Mouse (Mus musculus) kidney, embryonic 14.5 days (tissue): Measurements from ENCODE around the gene Ttll11. TPM values are rescaled to one million over a fixed set of nuclear protein-coding genes. Genes with fewer than 3 reads are reported as not detected.

Experiments
- ATAC-seq: fragments of 200-750 bp; cut with Nextera tagmentation; 2 replicates; pipeline ENCODE4 v1.8.0; 2017; ENCODE audit warnings: moderate number of reproducible peaks, mild to moderate bottlenecking, moderate TSS enrichment, moderate library complexity; ENCODE audit not compliant: low FRiP score, low TSS enrichment
- H3K27ac ChIP-seq: fragments of 300-500 bp; sonication (generic); 2 replicates; pipeline ENCODE4 v1.5.1; 2014; ENCODE audit warnings: low read depth, mild to moderate bottlenecking, low read length, moderate library complexity, mixed read lengths
- H3K27me3 ChIP-seq: fragments of 300-500 bp; sonication (generic); 2 replicates; pipeline ENCODE4 v1.6.1; 2014; ENCODE audit warnings: mild to moderate bottlenecking, low read length; ENCODE audit not compliant: control insufficient read depth, insufficient read depth
- H3K36me3 ChIP-seq: fragments of 300-500 bp; sonication (generic); 2 replicates; pipeline ENCODE4 v1.6.1; 2014; ENCODE audit warnings: low read length, mixed read lengths; ENCODE audit not compliant: control insufficient read depth, insufficient read depth
- H3K4me1 ChIP-seq: fragments of 300-500 bp; sonication (generic); 2 replicates; pipeline ENCODE4 v1.6.1; 2014; ENCODE audit warnings: low read length, mixed read lengths; ENCODE audit not compliant: control insufficient read depth, insufficient read depth
- H3K4me2 ChIP-seq: fragments of 300-500 bp; sonication (generic); replicated peaks from 2 replicates; pipeline ENCODE4 v1.6.1; 2014; ENCODE audit warnings: low read depth, mild to moderate bottlenecking, low read length
- H3K4me3 ChIP-seq: fragments of 300-500 bp; sonication (generic); 2 replicates; pipeline ENCODE4 v1.5.1; 2014; ENCODE audit warnings: mild to moderate bottlenecking, low read length
- H3K9ac ChIP-seq: fragments of 300-500 bp; sonication (generic); 2 replicates; pipeline ENCODE4 v1.6.1; 2014; ENCODE audit warnings: low read depth, mild to moderate bottlenecking, low read length, moderate library complexity
- H3K9me3 ChIP-seq: fragments of 300-500 bp; sonication (generic); 2 replicates; pipeline ENCODE4 v1.6.1; 2016; ENCODE audit warnings: low read length; ENCODE audit not compliant: control insufficient read depth
- WGBS: fragments of 180-500 bp; shearing (Covaris S2); extraction: QIAGEN DNeasy Blood & Tissue Kit; methylation state at CpG from one replicate; pipeline ENCODE4 v1.1.7; 2014; 5-methylcytosine and 5-hydroxymethylcytosine counted together
- polyA plus RNA-seq: library from polyadenylated mRNA; unstranded; fragments of >200 nt; fragmentation: Nextera tagmentation; extraction: Ambion mirVana; gene quantifications from 2 replicates; pipeline ENCODE4 v1.2.1, GENCODE M21; 2014

The Ttll11 gene
- polyA plus RNA-seq, 1 experiment from 2014 or later, result 0.58 TPM

DNA sequence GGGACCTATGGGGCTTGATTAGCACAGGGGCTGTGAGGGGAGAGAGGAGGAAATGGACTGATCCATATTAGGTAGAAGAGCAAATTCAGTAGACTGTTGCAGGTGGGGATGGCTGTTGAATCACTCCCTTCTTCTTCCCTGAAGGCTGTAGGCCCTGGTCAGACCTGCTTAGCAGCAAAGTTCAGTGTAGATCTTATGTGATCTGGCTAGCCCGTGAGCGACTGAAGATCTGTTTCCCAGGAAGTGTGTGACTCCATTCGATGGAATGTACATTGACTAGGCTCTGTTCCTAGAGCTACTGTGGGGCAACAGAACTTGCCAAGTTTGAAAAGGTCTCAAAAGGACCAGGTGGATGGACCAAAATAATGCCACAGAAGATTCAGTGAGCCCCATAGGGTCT, 276.5 kb downstream of the Ttll11 start:
- Histone ChIP-seq H3K4me2 (no peak overlapping the region), H3K4me1 (peaks cover 6% of the 10 kb centered on the region; the same call in 1 of the 2 replicates), H3K27me3 (no peaks in the 10 kb centered on the region), H3K9me3 (no peaks in the 10 kb centered on the region), H3K36me3 (peaks cover 14% of the 10 kb centered on the region), H3K9ac (no peak overlapping the region), H3K27ac (peak overlapping the region; percentile 17; the same call in 1 of the 2 replicates), H3K4me3 (no peak overlapping the region)
- no peak for ATAC-seq
- 83% methylated on average over 3 of the region's 3 CpGs for WGBS

GRCm38 (mm10) chr2:35702608-35703007, 277.1 kb downstream of the Ttll11 start:
- WGBS, result 86% methylated on average over 6 of the region's 6 CpGs
- peak overlapping the region; percentile 17; the same call in 1 of the 2 replicates for H3K27ac ChIP-seq

GRCm38 (mm10) chr2:35702001-35702400, 277.7 kb downstream of the Ttll11 start:
- WGBS, result 83% methylated on average over 7 of the region's 7 CpGs
- Histone ChIP-seq H3K27me3 (no peaks in the 10 kb centered on the region), H3K4me3 (no peak overlapping the region), H3K36me3 (peaks cover 3% of the 10 kb centered on the region; the same call in 1 of the 2 replicates), H3K4me1 (peaks cover 8% of the 10 kb centered on the region), H3K4me2 (no peak overlapping the region), H3K27ac (no peak overlapping the region), H3K9me3 (no peaks in the 10 kb centered on the region), H3K9ac (no peak overlapping the region)
- no peak for ATAC-seq

More at GRCm38 (mm10) chr2:35702608-35703007, 277.1 kb downstream of the Ttll11 start:
- no peak for ATAC-seq
- H3K4me1 ChIP-seq, result peaks cover 6% of the 10 kb centered on the region; the same call in 1 of the 2 replicates
- no peaks in the 10 kb centered on the region for H3K9me3 ChIP-seq
- H3K27me3 ChIP-seq, result no peaks in the 10 kb centered on the region
- H3K4me2 ChIP-seq, result no peak overlapping the region
- no peak overlapping the region for H3K4me3 ChIP-seq
- no peak overlapping the region for H3K9ac ChIP-seq
- H3K36me3 ChIP-seq, result peaks cover 8% of the 10 kb centered on the region

Other genes starting within 250 kb of the Ttll11 start
- 238 and 244 TPM in 2 replicates for gene Ndufa8, start 69.5 kb upstream of the Ttll11 start, polyA plus RNA-seq
- 0.87 TPM in 1 of 2 replicates, not detected in the other for gene Morn5, start 69.5 kb upstream of the Ttll11 start, polyA plus RNA-seq
- 1.6 and 3.0 TPM in 2 replicates for gene Lhx6, start 125.5 kb upstream of the Ttll11 start, polyA plus RNA-seq
- gene Mrrf, start 156.5 kb upstream of the Ttll11 start, polyA plus RNA-seq, result 33.1 and 33.7 TPM in 2 replicates
- 62.1 and 77.1 TPM in 2 replicates for gene Rbm18, start 156.9 kb upstream of the Ttll11 start, polyA plus RNA-seq